In the genomic region with DNA sequence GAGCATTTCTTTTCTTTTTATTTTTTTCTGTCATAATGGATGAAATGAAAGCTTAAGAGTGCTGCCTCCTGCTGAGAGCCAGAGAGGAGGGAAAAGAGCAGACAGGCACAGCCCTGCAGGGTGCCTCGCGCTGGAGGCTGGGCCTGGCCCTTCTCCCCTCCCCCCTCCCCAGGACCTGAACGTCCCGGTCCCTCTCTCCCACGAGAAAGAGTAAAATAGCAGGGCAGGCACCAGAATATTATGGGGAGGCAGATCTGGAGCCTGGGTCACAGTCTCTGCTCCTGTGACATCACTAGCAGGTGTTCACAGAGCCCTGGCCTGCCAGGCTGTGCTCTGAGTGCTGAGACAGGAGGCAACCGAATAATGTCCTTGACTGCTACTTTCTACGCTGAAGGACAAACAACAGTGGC, we compare ENCODE assay signal across 8 mouse cellular contexts.
DNase-seq lines count a peak whose midpoint lies in the region; ATAC-seq lines count a peak whose summit lies in the region.
"Had no signal": no experiment of that assay in that cellular context is flagged by ENCODE, and none has a peak within 500 bp of the region (broad histone marks: within the 10 kb centered on the region; RNA-seq: fewer than 3 reads in every experiment).

No protein-coding gene starts in this region.

- no peaks in the 10 kb centered on the region for H3K9me3 ChIP-seq in lung, embryonic 15.5 days
- no peaks in the 10 kb centered on the region for H3K9me3 ChIP-seq in embryonic facial prominence, embryonic 12.5 days
- no peaks in the 10 kb centered on the region for H3K9me3 ChIP-seq in hindbrain, embryonic 11.5 days (ENCODE audit: control insufficient read depth, low read length)

- no peak for ATAC-seq in lung, embryonic 15.5 days (ENCODE audit: borderline replicate concordance, extremely low read depth, low FRiP score, low TSS enrichment)
- ATAC-seq in embryonic facial prominence, embryonic 12.5 days (ENCODE audit: insufficient number of reproducible peaks, insufficient read depth, low FRiP score, low TSS enrichment) = no peak
- ATAC-seq in hindbrain, embryonic 11.5 days (ENCODE audit: low FRiP score) = 0 out of 2 replicates have a peak, but pooled peaks have one; percentile 45
- ATAC-seq in megakaryocyte-erythroid progenitor cell, adult 5-6 weeks (replicated peaks; ENCODE audit: low FRiP score, low TSS enrichment, poor library complexity, severe bottlenecking) = no peak

- no peaks in the 10 kb centered on the region for H3K36me3 ChIP-seq in lung, embryonic 15.5 days
- H3K36me3 ChIP-seq in embryonic facial prominence, embryonic 12.5 days = no peaks in the 10 kb centered on the region
- no peaks in the 10 kb centered on the region for H3K36me3 ChIP-seq in hindbrain, embryonic 11.5 days (ENCODE audit: control insufficient read depth, insufficient read depth, low read length)

- H3K4me2 ChIP-seq in lung, embryonic 15.5 days = peak overlapping the region; percentile 28; the same call in 1 of the 2 replicates
- H3K4me2 ChIP-seq in embryonic facial prominence, embryonic 12.5 days (replicated peaks) = 0 out of 2 replicates have a peak overlapping the region, but pooled peaks have one; percentile 5
- no peak overlapping the region for H3K4me2 ChIP-seq in hindbrain, embryonic 11.5 days (replicated peaks; ENCODE audit: low read depth, low read length)

- peaks cover 27% of the 10 kb centered on the region for H3K4me1 ChIP-seq in lung, embryonic 15.5 days
- peaks cover 42% of the 10 kb centered on the region for H3K4me1 ChIP-seq in embryonic facial prominence, embryonic 12.5 days
- H3K4me1 ChIP-seq in hindbrain, embryonic 11.5 days (replicated peaks; ENCODE audit: control insufficient read depth, insufficient read depth, low read length) = peaks cover 10% of the 10 kb centered on the region; the same call in 1 of the 2 replicates

- H3K4me3 ChIP-seq in lung, embryonic 15.5 days = no peak overlapping the region
- no peak overlapping the region for H3K4me3 ChIP-seq in embryonic facial prominence, embryonic 12.5 days
- no peak overlapping the region for H3K4me3 ChIP-seq in hindbrain, embryonic 11.5 days (ENCODE audit: low read depth, low read length)

- no peak overlapping the region for H3K27ac ChIP-seq in lung, embryonic 15.5 days
- H3K27ac ChIP-seq in embryonic facial prominence, embryonic 12.5 days = peak overlapping the region; percentile 24
- H3K27ac ChIP-seq in hindbrain, embryonic 11.5 days (ENCODE audit: low read depth, low read length) = no peak overlapping the region; the same call in 1 of the 2 replicates
- H3K27ac ChIP-seq: liver, embryonic 14.5 days had no signal

- H3K9ac ChIP-seq in lung, embryonic 15.5 days = no peak overlapping the region
- no peak overlapping the region for H3K9ac ChIP-seq in embryonic facial prominence, embryonic 12.5 days
- no peak overlapping the region for H3K9ac ChIP-seq in hindbrain, embryonic 11.5 days (ENCODE audit: low read depth, low read length)
- H3K9ac ChIP-seq: liver, embryonic 14.5 days had no signal

- H3K27me3 ChIP-seq in lung, embryonic 15.5 days = peaks cover 11% of the 10 kb centered on the region; the same call in 1 of the 2 replicates
- no peaks in the 10 kb centered on the region for H3K27me3 ChIP-seq in embryonic facial prominence, embryonic 12.5 days
- H3K27me3 ChIP-seq in hindbrain, embryonic 11.5 days (ENCODE audit: control insufficient read depth, insufficient read depth, low read length) = no peaks in the 10 kb centered on the region; the same call in none of the 2 replicates

- no peak for DNase-seq in lung, postnatal 14 days
- no peak for DNase-seq in hindbrain, embryonic 11.5 days (ENCODE audit: low spot score)
- peak; percentile 62 for DNase-seq in retina, embryonic 14.5 days (ENCODE audit: low spot score)
- DNase-seq in layer of hippocampus, postnatal 10 days (ENCODE audit: low spot score in 2 of 2) = no peak

- 12% methylated on average over 7 of the region's 7 CpGs for WGBS in lung, embryonic 15.5 days
- 9% methylated on average over 7 of the region's 7 CpGs for WGBS in embryonic facial prominence, embryonic 12.5 days
- 3% methylated on average over 7 of the region's 7 CpGs for WGBS in hindbrain, embryonic 11.5 days
